Mouse (Mus musculus): ENCODE data around the gene Snf8. TPM values are rescaled to one million over a fixed set of nuclear protein-coding genes. Genes with fewer than 3 reads are reported as not detected.
A peak's percentile ranks its signal among the peaks of the same experiment; 100 is the strongest.

Snf8 gene
- total RNA-seq, 2 experiments from 2014 or later: 54.3 to 56.9 TPM

DNA sequence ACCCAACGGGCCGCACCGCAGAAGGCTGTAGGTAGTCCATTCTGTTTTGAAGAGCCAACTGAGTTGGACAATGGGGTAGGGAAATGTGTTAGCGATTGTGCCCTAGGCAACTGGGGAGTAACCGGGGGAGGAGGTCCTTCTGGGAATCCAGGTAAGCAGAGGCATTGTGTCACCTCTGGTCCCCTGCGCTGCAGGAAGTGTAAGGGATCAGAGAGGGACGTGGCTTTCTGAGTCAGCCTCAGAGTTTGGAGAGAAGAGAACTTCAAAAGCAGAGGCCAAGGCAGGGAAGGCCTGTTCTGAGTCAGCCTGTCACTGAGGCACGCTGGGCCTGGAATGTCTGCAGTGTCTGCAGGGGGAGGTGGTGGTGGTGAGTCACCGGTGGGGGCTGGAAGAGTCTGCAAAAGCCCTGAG lies 16.7 kb upstream of the Snf8 start:
- intact Hi-C loops (cut with DNase I): no loop called here

DNA sequence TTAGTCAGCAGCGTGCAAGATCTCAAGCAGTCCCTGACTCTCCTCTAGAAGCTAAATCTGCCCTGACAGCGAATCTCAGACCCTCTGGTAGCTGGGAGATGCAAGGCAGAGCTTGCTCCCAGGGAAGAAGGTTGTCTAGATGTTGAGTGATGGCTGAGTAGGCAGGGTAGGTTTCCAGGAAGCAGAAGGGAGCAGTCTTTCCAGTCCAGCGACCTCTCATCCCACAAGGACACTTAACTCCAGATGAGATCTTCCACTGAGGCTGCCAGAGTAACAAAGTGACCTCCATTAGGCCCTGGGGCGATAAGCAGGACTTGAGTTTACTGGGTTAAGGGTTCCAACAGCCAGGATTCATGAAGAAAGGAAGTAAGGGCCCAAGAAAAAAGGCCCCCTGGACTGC lies 14.1 kb upstream of the Snf8 start:
- no peak for DNase-seq
- intact Hi-C loops (cut with DNase I): no loop called here

More for the DNA sequence above, 16.7 kb upstream of the Snf8 start:
- no peak for DNase-seq

DNA sequence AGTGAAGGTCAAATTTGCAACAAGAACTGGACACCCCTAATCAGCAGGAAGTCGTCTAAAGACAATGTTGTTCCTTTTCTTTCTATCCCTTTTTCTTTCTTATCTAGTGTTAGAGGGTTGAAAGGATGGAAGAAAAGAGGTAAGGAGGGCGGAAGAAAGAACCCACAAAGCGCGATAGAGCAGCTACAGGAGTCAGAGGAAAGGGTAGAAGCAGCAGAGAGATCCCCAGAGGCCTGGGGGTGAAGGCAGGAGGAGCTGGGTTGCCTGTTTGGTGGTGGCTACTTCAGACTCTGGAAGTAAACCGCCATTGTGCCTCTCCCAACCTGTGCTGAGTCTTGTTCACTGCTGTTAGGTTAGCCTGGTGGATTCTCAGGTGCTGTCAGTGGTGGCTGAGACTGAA lies 6.6 kb upstream of the Snf8 start:
- DNase-seq: no peak
- intact Hi-C loops (cut with DNase I): no loop called here

DNA sequence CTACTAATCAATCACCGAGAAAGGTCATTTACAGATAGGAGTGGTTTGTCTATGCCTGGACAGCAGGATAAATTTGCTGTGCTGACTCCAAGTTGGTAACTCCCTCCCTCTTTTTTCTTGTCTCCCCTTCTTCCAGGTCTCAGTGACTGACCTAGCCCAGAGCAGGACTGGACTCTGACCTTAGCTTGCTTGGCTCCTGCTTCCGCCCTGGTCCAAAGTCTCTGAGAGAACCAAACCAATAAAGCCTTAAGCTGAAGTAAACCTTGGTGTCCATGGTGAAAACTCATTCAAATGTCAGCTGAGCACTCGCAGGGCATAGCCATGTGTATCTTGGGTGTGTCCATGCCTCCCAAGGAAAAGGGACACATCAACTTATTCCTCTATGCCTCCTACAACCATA lies 4.1 kb upstream of the Snf8 start:
- intact Hi-C loops (cut with DNase I): no loop called here
- DNase-seq: no peak

DNA sequence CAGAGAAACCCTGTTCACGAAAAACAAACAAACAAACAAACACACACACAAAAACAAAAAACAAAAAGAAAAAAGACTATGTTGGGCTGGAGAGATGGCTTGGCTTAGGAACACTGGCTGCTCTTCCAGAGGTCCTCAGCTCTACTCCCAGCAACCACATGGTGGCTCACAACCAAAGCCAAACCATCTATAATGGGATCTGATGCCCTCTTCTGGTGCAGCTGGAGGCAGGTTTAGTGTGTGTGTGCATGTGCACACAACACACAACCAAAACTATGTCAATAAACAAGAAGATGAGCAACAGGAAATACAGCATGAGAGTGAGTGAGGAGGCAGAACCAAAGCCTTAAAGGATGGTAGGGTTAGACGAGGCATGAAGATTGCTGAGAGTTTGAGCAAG lies 3.0 kb upstream of the Snf8 start:
- DNase-seq: no peak
- intact Hi-C loops (cut with DNase I): no loop called here

DNA sequence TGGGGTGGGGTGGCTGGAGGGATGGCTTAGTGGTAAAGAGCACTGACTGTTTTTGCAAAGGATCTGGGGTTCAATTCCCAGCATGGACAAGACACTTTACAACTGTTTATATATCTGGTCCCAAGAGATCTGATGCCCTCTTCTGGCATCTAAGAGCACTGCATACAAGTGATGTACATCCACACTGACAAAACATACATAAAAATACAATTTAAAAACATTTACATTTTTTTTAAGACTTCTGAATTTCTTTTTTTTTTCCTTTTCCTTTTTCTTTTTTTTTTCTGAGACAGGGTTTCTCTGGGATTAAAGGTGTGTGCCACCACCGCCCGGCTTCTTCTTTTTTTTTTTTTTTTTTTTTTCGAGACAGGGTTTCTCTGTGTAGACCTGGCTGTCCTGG lies 1.4 kb upstream of the Snf8 start:
- DNase-seq: no peak

DNA sequence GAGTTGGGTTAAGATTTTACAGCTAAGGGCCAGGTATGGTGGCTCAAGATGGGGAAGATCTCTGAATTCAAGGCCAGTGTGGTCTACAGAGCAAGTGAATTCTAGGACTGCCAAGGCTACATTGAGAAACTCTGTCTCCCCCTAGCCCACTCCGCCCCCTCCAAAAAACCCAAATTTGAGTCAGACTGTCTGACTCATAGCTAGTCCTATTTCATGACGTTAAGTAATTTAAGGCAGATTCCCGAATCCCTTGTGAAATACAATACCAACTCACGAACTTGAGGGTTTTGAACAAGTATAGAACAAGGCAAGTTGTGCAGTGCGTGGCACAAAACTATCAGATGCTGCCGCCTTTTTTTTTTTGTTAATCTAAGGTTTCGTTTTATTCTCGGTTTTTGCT lies 569 bp upstream of the Snf8 start:
- DNase-seq: no peak
- intact Hi-C loops (cut with DNase I): no loop called here

More for the DNA sequence above, 1.4 kb upstream of the Snf8 start:
- intact Hi-C loops (cut with DNase I): no loop called here

DNA sequence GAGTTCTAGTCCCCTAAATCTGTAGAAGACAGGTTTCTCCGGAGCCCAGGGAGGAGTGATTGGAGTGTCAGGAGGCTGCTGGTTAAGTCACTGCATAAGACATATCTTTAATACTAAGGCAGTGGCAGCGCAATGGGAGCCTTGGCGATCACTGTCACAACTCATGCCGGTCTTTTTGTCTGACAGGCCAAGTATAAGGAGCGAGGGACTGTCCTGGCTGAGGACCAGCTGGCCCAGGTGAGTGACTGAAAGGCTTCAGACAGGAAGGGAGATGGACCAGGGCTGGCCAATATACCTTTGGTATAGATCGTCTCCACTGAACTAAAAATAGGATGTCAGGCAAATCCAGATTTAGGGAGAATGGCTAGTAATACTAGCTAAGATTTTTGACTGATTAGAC lies 448 bp downstream of the Snf8 start:
- no peak for DNase-seq
- intact Hi-C loops (cut with DNase I): no loop called here

DNA sequence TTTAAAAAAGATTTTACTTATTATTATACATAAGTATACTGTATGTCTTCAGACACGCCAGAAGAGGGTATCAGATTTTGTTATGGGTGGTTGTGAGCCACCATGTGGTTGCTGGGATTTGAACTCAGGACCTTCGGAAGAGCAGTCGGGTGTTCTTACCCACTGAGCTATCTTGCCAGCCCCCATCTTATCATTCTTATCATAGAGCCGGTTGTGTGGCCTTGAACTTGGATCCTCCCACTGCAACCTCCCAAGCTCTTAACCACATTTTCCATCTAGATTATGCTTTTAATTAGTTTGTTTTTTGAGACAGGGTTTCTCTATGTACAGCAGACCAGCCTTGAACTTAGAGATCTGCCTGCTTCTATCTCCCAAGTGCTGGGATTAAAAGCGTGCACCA lies 2.8 kb downstream of the Snf8 start:
- intact Hi-C loops (cut with DNase I): no loop called here
- DNase-seq: no peak

DNA sequence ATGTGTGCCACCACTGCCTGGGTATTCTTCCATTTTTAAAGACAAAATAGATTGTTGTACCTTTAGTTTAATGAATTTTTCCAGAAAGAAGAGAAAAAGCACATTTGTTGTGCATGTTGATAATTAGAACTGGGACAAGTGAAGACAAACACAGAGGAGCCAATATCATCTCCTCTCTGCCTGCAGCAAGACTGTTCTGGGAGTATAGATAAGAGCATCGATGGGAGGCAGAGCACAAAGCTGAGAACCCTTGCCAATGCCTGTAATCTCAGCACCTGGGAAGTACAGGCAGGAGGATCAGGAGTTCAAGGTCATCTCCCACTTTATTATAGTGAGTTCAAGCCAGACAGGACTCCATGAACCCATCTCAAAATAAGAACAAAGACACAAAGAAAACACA lies 3.9 kb downstream of the Snf8 start:
- DNase-seq: no peak
- intact Hi-C loops (cut with DNase I): no loop called here

DNA sequence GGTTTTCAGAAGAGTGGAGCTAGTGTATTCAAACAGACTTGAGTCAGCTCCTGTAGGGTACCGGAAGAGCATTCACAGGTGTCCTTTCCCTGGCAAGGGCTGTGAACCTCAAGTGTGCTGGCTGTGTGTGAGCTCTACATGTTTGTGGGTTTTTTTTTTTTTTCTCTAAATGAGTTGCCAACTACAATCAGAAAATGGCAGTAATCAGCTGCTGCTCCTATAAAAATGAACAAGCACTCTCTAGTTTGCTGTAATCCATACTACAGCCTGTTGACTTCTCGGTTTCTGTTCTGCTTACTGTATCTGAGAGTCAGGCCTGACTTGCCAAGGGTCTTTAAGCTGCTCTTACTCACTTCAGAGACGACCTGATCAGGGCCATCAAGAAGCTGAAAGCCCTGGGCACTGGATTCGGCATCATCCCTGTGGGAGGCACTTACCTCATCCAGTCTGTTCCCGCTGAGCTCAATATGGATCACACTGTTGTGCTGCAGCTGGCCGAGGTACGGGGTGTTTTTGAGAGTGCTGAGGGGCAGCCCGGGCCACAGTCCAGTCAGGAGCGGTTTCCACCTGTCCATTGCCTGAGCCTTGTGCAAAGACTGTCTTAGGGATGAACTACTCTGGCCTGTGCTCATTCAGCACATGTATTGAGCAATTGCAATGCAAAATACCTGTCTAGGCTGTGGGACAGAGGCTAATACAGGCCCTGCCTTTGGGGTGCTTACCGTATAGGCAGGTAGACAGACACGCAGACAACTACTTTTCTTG lies 10.3 kb downstream of the Snf8 start:
- no peak for DNase-seq
- intact Hi-C loops (cut with DNase I): no loop called here

DNA sequence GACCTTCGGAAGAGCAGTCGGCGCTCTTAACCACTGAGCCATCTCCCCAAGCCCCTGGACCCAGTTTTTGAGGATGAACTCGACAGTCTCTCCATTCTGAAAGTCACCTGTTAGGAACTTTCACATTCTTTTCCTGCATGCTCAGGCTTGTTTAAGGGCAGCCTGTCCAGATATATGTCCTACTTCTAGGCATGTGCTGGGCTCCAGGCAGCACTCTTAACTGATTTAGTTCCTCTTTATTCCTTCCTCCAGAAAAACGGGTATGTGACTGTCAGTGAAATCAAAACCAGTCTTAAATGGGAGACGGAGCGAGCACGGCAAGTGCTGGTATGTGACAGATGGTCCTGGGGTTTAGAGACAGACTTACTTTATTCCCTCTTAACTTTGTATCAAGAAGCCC lies 11.3 kb downstream of the Snf8 start:
- no peak for DNase-seq
- intact Hi-C loops (cut with DNase I): no loop called here

DNA sequence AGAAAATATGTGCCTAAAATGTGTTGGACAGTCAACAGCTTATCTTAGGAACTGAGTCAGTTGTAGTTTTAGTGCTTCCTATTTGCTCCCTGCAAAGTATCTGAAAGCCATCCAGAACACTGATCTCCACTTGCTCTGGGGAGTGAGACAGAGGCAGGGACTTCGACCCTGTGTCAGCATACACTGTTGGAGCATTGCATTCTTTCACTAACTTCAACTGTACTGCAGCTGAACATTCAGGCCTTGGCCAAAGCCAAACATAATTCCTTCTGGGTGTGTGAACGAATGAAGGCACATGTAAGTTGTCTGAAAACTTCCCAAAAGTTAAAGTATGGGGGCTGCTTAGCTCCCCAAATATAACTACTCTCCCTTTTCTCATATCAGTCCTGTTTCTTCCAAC lies 12.1 kb downstream of the Snf8 start:
- intact Hi-C loops (cut with DNase I): no loop called here
- no peak for DNase-seq

DNA sequence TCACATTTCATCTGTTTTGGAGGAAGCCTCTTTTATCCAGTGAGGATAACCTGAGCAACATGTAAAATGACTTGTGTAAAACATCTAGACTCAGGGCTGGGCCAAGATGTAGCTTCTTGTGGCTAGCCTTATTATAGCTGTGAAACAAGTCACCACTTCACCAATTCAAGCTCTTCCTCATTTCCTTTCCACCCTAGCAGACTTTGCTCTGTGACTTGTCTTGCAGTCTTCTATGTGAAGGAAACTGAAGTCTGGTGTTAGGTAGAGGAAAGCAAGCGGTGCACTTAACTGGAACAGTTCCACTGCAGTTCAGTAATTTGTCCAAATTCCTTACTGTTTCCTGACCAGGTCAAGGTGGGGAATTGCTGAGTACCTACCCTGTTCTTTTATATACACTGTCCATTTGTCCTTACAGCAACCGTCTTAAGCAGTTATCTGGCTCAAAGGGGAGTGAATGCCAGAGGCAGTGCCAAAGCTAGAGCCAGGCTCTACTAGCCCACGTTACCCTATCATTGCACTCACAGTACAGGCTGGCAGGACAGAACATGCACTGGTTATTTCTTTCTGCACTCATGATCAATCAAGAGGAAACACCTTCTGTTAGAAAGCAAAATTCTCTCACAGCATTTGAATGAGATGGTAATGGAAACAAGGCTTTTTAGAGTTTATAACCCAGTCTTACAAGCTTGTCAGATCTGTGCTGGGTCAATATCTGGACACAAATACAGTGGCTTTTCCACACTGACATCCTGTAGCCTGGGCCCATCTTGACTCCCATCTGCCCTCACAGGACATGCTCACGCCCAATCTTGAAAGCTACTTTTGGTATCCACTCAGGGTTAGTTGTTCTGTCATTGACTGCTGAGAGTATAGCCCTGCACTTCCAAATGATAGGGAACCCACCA lies 13.0 kb downstream of the Snf8 start:
- DNase-seq: no peak
- intact Hi-C loops (cut with DNase I): no loop called here

DNA sequence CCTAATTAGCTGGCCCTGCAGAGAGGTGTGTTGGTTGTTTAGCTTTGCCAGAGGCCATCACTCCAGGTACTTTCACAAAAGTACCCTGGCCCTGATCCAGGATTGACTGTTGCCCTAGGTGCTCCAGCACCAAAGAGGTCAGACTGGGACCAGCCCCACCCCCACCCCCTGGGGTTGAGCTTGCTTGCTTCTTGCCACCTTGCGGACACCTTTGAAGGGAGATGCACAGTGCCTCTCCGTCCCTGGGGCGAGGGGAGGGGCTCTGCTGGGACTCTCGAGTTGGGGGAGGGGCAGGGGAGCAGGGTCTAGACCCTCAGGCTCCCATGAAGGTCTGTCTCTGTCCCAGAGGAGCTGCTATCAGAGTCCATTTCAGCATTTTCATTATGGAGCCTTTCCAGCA lies 15.3 kb downstream of the Snf8 start:
- intact Hi-C loops (cut with DNase I): no loop called here
- no peak for DNase-seq

DNA sequence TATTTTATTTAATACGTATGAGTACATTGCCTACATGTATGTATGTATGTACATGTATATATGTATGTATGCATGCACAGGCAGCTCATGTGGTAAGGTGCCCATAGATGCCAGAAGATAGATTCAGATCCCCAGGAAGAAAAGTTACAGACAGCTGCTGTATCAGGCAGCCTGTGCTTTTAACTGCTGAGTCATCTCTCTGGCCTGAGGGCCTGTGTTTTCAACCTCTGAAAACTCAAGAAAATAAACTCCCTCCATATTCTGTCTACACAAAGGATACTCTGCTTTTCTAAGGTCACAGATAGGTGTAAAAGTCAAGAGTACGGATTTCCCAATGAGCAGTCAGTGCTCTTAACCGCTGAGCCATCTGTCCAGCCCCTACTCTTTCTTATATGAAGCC lies 16.2 kb downstream of the Snf8 start:
- DNase-seq: no peak
- intact Hi-C loops (cut with DNase I): no loop called here

DNA sequence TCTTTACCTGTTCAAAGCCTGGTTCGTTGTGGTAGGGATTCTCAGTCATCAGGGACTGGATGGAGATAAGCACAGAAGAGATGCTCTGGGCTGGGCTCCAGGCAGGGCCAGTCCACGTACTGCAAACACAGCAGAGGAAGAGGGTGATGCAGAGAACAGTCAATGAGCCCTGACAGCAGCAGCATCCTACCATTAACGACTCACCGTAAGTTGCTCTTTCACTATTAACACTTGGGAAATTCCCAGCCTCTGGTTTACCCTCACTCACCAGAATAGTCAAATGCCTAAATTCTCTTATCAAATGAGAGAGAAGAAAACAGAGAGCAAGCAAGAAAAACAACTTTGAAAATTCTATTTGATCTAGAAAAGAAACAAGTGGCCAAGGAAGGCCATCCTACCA lies 23.6 kb downstream of the Snf8 start:
- intact Hi-C loops (cut with DNase I): no loop called here
- no peak for DNase-seq

DNA sequence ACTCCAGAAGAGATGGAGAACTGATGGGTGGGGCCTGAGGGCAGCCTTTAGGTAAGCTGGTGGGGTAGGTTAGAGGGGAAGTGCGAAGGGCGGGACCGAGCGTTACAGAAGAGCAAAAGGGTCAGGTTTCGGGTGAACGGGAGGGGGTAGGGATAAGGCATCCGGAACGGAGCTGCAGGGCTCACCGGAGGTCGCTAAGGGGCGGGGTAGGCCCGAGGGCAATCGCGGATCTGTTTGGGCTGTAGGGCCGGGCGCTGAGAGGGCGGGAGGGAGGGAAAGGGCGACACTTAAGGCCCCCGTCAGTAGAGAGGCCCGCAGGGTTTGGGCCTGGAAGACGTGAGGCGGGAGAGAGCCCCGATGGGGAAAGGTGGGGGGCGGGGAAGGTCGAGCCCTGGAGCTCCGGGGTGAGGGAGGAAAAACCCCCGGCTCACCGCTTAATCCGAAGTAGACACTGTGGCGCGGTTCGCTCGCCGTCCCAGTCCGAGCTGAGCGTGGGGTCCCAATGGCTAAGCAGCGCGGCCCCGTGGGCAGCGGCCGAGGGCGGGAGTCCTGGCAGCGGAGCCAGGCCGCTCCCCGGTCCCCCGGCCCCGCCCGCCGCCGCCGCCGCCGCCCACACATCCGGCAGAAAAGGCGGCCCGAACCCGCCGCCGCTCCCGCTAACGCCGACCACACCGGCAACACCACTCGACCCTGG lies 30.0 kb downstream of the Snf8 start:
- intact Hi-C loops (cut with DNase I): no loop called here
- DNase-seq: peak in 1 of 2 experiments; percentile 44

DNA sequence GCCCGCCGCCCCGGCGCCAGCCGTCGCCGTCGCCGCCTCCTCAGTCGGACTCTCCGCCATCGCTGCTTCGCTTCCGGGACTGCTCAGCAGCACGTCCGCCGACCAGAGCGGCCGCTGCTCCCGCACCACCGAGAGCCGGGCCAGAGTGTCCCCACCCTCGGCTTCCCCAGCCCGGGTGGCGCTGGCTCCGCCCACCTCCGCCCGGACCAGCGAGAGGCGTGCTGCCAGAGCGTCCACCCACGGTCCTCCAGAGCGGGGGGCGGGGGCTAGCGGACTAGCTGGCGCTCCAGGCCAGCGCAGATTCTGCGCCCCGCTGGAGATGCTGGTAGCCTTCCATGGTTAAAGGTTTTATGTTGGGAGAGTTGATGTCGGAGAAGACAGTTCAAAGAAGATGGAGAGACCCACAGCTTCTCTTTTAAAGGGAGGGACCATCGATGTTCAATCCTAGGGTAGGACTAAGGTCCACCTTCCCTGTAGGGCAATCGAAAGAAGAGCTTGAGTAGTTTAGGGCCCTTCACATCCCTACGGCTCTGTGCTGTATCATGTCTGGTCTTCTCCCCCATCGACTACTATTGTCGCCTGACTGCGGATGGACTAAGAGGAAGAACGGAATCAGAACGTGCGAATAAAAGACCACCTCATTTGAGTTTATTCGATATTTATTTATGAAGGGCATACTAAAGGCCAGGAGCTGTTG lies 30.7 kb downstream of the Snf8 start, which contains the start of gene Ube2z:
Gene Ube2z, minus strand, starts transcription at position 174 of the 697 bp plus-strand sequence.
- peak; percentile 99 for DNase-seq
- intact Hi-C loops (cut with DNase I): no loop called here

DNA sequence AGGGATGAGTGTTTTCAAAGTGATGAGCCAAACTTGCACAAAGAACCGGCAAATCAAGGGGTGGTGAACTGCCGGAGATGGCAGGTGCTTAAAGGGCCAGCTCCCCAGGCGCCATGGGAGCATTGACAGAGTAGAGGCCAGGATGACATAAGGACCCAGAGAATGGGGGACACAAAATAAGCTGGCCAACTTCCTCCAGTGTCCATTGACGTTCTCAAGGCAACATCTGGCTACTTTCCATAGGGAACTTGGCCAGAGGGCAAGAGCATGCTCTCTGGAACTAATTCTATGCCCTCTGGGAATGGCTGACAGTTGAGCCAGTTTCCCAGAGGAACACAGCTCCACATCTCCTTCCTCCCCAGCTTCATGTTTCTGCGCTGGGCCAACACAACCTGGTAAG lies 33.5 kb downstream of the Snf8 start:
- DNase-seq: peak; percentile 52 to 54

DNA sequence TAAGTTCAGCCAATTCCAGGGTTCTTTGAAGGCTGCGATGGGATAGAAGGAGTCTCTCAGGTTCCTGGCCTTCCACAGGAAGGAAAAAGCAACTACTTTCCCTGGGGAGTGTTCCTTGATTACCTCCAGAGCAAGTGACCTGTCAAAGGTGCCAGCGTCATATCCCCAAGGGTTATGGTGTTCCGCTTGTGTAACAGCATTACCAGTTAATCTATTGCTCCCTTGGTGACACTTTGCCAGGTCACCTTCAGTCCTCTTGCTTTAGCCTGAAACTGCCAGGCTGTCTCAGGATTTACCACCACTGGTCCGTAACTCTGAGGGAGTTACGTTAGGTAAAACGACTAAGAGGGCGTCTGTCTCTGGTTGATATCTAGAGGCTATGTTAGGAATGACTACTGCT lies 35.7 kb downstream of the Snf8 start:
- intact Hi-C loops (cut with DNase I): no loop called here
- DNase-seq: no peak

More for the DNA sequence above, 33.5 kb downstream of the Snf8 start:
- intact Hi-C loops (cut with DNase I): no loop called here
